Mouse (Mus musculus) kidney, adult 18-20 months (tissue): ENCODE results near the gene H1foo.

Source experiments
- DNase-seq: peaks from one replicate; pipeline ENCODE4 v3.0.0; 2021

Gene H1foo

DNA sequence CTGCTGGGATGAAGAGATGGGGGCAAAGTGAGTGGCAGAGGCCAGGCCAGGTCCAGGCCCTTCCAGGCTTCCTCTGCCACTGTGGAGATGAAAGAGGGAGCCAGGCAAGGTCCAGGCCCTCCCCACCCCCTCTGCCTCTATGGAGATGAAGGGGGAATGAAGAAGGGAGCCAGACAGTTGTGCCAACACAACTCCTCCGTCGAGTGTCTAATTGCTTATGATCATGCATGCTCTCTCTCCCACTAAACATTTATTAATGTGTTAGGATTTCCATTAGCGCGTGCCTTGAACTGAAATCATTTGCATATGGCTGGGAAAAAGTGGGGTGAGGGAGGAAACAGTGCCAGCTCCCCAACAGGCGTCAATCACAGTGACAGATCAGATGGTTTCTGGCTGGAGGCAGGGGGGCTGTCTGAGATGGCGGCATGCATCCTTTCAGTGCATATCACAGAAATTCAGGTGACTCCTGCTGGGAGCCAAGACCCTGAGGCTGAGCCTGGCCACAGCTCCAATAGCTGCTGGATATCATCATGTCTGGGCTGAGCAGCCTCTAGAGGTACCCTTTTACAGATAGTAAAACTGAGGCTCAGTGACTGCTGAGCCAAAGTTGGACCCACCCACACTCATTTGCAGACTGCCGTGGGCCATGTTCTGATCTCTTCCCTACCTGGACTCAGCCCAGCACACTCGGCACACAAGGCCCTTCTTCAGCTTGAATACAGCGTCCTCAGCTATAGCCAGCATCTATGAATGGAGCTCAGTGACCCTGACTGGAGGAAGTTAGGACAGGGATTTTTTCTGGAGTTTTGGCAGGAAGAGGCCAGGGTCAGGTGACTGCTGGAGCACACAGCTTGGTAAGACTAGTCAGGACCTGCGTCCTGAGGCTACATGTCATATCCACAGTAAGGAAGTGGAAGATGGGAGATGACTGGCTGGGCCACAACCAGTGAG is 17.2 kb upstream of the H1foo start:
- no peak for DNase-seq

DNA sequence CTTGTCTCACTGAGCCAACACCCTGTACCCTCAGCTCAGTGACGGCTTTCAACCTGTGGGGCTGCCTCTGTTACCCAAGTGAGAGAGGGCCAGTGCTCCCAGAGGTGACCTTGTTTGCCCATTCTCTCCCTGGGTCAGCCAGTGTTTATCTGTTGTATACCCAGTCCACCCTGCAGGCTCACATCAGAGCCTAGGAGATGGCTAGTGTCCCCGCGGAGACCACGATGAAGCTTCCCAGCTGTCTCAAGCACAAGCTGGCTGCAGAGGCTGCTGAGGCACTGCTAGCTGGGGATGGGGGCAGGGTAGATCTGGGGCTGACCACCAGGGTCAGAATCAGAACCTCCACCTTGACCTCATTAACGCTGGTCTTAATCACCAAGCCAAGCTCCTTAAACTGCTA is 14.7 kb upstream of the H1foo start:
- DNase-seq = no peak

DNA sequence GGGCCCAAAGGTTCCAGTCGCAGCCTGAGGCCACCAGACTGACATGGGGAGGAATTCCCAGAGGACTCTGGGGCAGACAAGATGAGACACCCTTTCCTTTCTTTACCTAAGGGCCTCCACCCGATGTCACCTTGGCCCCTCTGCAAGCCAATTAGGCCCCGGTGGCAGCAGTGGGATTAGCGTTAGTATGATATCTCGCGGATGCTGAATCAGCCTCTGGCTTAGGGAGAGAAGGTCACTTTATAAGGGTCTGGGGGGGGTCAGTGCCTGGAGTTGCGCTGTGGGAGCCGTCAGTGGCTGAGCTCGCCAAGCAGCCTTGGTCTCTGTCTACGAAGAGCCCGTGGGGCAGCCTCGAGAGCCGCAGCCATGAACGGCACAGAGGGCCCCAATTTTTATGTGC is 13.1 kb upstream of the H1foo start, which contains the start of gene Rho:
Rho (plus strand) TSS at position 110 of the 400 bp plus-strand sequence.
- DNase-seq = no peak

DNA sequence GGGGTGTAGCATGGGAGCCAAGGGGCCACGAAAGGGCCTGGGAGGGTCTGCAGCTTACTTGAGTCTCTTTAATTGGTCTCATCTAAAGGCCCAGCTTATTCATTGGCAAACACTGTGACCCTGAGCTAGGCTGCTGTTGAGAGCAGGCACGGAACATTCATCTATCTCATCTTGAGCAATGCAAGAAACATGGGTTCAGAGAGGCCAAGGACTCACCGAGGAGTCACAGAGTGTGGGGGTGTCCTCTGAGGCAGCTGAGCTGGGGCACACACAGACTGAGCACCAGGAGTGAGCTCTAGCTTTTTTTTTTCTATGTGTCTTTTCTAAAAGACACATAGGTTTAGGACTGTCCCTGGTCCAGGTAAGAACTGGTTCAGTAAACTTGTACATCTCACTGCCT is 12.3 kb upstream of the H1foo start:
- no peak for DNase-seq

DNA sequence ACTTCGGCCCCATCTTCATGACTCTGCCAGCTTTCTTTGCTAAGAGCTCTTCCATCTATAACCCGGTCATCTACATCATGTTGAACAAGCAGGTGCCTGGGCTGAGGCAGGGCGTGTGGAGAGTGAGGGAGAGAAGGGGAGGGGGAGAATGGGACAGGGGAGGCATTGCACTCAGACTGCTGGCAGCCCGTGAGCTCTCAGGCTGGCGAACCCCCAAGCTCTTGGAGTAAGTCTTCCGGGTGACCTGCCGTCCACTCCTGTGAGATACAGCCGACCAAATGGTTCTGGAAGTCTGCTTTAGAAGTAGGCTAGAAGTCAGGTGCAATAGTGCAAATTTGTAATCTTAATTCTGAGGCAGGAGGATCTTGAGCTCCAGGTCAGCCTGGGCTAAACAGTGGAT is 9.2 kb upstream of the H1foo start:
- DNase-seq = no peak

DNA sequence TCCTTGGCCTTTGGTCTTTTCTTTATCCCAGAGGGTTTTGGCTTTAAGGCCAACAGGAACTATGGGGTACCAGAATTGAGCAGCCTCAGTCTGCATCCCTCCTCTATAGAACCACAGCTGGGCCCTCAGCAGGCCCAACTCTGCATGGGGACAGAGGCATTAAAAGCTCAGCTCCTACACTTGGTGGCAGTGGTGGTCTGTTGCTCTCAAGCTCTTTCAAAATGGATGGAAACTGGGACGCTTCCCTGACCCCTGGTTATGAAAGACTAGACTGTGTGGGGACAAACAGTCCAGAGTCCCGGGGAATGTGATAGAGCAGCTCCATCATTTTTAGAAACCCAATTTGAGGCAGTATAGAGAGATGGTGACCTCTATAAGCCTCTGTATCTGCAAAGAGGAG is 6.7 kb upstream of the H1foo start:
- DNase-seq = no peak

DNA sequence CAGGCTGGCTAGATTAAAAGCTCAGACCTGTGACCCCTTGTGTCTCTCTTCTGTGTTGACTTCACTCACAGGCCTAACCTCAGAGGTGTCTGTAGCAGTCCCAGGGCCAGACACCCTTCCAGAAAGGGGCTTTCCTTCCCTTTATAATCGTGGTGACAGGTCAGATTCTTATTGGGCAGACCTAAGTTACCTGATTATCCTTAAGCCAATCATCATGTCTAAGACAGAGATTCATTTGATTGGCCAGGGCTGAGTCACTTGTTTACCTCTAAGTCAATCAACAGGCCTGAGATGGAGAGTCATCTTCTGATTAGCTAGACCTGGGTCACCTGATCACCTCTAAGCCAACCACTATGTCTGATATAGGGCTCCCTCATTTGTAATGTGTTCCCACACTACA is 5.9 kb upstream of the H1foo start:
- no peak for DNase-seq

DNA sequence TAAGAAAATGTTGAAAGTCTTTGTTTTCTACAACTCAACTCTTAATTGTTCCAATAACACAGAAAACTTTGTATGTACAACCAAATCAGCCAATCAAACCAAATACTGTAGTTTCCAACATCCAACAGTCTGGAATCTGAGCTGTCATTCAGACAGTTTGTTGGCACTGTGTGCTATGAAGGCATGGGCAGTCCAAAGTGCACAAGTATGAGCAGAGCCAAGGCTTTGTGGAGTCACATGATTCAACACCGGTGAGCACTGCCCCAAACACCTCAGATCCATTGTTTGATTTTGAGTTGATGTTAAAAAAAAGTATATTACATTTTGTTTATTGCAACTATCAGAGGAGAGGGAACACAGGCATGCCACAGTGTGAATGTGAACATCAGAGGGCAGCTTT is 4.1 kb upstream of the H1foo start:
- DNase-seq = no peak

DNA sequence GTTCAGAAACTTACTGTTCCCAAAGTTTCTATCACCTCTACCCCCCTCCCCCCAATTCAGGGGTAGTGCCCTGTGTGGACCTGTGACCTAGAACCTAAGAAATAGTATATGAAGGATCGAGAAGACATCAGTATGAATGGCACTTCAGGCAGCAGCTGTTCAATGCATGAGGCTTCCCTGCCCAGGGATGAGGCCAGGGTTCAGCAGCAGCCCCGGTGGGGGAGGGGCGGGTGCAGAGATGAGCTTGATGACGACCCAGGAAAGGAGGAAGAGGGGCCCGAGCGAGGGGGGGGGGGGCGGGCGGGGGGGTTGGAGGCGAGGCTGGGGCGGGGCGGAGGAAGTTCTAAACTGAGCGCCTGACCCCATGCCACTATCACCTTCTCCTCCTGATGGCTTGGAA is 3.6 kb upstream of the H1foo start:
- DNase-seq = no peak

DNA sequence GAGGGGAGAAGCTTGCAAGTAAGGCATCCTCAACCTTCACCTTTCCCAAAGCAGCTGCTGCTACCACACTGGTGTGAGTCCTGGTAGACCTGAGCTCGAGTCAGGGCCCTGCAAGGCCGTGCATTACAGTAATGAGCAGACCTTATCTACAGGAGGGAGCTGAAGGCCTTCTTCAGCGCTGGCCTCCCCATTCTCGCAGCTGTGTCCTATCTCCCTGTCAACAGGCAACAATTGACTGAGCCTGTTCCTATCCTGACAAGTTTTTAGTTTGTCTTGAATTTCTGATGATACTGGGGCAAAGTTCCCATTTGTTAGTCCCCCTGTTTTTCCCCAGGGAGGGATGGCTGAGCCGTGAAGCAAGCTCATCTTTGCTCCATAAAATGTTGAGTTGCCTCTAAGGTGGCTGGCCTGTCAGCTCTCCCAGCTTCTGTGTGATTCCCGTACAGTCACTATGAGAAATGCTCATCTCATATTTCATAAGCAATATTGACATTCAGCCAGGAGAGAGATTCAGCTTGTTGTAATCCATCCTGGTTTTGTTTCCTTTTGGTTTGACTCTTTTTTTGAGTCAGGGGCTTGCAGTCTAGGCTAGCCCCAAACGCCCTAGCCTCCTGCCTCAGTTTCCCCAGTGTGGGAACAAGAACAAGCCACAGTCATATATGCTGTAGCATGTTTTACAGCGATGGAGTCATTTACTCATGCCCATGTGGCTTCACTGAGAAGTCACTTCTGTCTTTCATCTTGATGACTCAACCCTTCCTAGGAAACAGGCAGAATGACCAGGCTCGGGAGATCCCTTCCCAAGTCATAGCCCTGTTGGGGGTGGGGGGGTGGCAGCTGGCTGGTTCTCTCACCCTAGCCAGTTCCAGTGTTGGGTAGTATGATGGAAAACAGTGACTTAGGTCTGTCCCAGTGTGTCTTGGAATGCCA is 975 bp upstream of the H1foo start:
- DNase-seq = no peak

DNA sequence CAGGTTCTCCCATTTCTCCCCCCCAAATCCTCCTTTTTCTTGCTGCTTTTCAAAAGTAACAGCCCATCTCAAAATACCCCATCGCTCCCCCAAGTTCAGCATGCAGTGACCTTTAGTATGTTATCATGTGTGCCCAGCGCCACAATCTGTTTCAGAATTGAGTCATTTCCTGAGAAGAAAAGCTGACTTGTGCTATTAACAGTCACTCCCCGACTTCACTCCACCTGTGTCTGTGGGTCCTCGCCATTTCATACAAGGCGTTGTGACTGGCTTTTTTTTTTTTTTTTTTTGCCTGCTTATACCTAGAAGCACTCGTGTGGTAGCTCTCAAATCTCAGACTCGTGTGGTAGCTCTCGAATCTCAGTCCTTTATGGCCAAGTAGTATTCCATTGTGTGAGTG is 895 bp downstream of the H1foo start:
- DNase-seq = no peak

DNA sequence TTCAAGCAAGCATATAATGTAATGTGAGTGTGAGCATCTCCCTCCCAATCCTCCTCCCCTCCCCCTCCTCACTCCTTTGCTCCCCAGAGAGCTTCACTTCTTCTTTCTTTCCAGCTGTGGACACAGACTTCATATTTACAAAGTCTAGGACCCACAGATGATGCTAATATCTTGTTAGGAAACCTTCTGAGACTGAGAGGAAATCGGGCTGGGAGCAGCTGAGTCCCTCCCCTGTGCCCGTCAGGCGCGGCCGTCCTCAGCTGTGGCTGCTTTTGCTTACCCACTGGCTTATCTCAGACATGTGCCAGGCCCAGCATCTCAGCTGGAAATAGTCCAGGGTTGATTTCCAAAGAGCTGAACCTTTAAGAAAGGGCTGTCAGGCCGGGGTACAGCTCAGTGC is 1.7 kb downstream of the H1foo start:
- no peak for DNase-seq

DNA sequence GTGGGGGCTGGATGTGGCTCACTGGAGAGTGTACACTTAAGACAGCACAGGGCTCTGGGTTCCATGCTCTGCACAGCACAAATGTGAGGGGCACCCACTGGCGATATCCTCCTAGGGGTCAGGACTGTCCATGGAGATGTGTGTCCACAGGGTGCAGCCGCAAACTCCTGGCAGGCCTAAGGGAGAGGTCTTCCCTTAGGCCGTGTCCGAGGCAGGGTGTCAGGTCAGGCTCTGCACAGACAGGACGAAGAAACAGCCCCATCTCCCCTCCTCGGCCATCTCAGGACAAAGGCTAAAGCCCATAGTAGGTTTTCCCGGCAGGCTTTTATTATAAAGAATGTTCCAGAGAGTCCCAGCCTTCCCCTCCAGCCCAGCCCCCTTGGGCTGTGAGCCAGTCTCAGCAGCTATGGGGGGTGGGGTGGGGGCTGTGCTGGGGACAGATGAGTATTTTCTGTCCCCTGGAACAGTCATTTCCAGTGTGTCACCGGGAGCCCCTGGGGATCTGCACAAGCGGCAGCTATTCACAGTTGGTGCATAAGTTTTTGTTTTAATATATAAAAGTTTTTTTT is 9.9 kb downstream of the H1foo start:
- no peak for DNase-seq

DNA sequence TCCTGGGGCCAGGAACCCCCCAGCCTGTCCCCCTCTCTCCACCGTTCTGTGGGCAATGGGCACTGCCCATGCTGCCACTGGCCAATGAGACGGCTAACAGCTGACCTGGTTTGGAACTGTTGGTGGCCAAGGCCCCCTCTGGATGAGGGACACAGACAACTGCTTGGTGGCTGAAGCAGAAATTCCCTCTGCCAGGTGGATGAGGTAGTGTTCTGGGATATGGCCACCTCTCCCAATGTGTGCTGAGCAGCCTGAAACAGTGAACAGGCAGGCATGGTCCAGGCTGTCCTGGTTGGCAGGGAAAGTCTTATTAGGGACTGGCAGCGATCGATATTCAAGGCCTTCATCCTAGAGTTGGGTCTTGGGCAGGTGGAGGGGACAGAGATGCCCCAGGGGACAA is 10.4 kb downstream of the H1foo start:
- DNase-seq = no peak

DNA sequence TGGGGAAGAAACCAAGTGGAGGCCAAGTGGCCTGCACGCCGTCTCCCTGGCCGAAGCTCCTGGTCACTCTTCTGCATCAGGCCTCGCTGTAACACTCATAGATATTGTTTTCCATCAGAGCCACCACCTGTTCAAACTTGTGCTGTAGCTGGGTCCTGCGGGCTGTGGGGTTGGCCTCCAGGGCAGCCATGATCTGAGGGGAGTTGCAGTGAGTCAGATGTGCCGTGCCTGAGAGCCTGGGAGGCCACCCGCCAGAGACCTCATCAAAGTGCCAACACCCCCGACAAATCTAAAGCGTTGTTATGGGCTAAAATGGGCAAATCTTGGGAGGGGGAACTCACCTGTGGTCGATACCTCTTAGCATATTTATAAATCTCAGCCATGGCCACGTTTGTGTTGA is 10.9 kb downstream of the H1foo start:
- no peak for DNase-seq

DNA sequence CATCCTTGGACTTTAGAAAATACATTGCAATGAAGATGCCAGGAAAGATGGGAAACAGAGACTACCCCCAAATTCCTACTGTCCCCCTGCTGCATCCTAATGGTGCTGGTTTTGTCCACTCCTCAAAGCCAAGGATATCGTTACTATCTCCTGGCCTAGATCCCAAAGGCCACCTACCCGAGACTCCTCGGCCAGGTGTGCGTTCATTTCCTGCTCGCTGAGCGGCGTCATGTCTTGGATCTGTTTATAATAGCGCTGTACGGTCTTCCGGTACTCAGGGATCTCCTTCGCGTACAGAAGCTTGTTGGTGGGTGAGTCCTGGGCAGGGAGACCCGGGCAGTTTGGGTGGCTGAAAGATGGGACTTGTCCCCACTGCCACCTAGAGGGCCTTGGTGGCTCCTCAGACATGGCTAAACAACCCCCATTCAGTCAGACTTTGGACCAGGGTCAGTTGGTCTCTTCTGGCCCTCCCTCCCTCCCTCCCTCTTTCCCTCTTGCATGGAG is 11.7 kb downstream of the H1foo start:
- DNase-seq = no peak

DNA sequence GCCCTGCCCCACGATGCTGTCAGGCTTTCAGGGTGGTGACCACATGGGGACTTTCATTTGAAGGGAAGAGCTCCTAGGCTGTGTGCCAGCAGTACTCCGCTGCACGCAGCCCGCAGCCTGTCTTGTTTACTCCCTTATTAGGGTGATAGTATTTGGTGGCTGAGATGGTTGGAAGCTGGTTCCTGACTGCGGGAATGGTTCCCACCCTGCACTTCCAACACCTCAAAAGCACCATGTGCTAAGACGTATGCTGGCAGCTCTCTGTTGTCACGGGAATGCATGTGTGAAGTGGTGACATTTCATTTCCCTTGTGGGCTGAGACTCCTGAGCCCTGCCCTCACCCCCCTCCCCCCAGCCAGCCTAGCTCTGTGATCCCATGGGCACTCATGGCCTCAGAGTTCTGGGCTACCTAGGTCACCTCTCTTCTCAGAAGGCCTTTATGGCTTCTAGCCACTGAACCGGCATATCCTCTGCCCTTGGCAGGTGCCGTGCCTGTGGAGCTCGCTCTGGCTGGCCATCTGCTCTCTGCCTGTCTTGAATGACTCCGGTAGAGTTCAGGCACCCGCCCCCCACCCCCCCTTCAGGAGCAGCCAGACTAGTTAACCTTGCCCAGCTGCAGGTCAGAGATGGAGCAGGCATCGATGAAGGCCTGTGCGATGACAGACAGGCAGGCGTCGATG is 12.3 kb downstream of the H1foo start:
- DNase-seq = peak; percentile 50

DNA sequence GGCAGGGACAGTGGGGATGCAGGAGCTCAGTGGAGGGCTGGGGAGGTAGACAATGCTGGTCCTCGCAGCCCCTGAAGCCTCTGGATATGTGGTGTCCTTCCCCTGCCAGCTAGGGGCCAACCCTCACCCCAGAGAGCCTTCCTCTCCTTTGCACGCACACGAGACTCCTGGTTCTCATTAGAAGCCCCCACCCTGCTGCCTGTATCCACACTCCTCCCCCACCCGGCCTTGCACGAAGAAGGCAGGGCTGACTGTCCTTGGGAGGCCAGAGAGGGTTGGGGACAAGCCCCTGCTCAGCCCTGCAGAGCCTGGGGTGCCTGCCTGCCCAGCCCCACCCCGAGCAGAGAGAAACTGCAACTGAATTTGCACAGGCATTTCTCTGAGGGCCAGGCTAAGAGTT is 12.9 kb downstream of the H1foo start:
- no peak for DNase-seq

DNA sequence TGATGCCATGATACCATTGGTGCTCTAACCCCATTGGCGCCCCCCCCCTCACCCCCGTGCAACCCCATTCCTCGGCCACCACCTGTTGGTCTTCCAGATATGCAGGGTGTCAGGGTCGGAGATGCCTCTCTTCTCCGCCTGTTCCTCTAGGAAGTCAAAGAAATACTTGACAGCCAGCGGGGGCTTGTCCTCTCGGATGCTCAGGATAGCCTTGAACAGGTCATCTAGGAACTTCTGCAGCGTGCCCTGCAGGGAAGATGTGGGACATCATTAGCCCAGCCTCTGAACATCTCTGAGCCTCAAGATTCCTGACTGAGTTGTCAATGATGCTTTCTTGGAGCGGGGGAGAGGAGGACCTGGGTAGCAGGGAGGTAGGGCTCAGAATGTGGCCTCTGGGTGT is 13.7 kb downstream of the H1foo start:
- no peak for DNase-seq

DNA sequence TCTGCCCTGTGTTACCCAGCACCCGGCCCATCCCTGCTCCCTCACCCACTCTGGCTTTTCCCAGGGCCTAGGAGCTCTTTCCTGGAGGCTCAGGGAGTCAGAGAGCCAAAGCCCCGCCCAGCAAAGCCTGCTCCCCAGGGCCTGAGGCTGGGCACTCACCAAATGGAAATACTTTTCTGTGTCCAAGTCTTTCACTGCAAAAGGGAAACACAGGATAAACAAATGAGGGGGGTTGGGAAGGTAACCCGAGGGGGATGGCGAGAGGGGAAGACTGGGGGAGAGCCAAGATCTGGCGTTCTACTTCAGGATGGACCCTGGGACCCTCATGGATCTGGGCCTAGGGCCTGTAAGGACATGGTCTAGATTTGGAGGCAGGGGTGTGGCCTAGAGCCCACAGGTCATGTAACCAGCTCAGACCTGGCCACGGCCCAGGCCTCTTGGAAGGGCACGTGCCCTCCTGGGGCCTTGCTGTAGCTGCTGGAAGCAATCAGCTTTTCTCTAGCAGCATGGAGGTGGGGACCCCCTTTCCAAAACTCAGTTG is 14.5 kb downstream of the H1foo start:
- peak; percentile 86 for DNase-seq

DNA sequence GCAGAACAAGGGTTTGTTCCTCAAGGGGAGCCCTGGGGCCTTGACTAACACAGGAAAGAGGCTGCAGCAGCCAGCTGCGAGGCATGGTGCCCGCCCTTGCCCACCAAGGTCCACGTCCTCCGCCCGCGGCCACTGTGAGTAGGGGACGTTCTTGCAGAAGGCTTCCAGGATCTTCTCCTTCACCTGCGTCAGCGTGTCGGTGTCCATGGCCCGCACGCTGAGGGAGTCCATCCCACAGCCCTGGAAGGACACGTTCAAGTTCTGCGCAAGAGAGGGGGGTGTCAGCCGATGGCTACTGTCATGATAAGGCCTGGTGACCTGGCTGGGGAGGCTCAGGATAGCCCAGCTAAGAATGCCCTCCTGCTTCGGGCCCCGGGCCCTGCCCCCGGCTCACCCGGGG is 15.6 kb downstream of the H1foo start:
- DNase-seq = no peak

DNA sequence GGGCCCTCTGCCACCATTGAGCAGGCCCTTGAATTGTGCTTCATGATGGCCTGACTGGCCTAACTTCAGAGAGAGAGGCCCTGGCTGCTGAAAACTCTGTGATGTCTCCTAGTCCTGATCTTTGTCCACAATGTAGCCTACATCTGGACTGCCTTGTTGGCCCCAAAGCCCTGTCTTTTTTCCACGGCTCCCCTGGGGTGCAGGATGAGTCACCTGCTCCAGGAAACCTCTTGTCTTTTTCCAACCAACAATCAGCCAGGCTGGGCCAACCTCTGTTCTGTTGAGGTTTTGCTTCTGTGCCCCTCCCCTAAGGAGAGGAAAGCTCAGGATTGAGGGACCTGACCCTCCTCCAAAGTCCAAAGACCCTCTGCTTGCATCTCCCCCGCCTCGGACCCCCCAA is 17.0 kb downstream of the H1foo start:
- DNase-seq = no peak
